Mouse (Mus musculus): ENCODE measurements around the gene Cacna1b. TPM values are rescaled to one million over a fixed set of nuclear protein-coding genes. Genes with fewer than 3 reads are reported as not detected.

Gene Cacna1b
- polyA plus RNA-seq, 1 experiment from 2014 or later, result 0.06 TPM

DNA sequence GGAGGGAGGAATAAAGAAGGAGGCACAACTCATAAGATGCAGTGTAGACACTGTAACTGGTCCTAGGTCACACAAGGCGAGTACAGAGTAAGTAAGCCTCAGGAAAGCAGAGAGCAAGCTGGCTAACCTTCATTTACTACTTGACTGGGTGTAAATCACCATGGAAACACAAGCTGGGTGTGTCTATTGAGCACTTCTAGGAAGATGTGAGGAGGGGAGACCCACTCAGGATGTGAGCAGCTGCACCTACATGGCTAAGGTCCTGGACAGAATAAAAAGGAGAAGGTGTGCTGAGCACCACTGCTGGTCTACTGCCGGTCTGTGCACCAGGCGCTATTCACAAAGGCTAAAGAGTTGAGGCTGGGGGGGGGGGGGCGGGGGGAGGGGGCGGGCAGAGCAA is 13.9 kb upstream of the Cacna1b start:
- ATAC-seq (ENCODE audit: low read depth), result no peak
- Histone ChIP-seq H3K4me2 (ENCODE audit: low read depth, low read length) (no peak overlapping the region), H3K9me3 (replicated peaks; ENCODE audit: control insufficient read depth, low read length) (no peaks in the 10 kb centered on the region), H3K27ac (ENCODE audit: low read length) (no peak overlapping the region), H3K9ac (ENCODE audit: low read depth, low read length) (no peak overlapping the region), H3K4me3 (ENCODE audit: low read depth, low read length) (no peak overlapping the region), H3K4me1 (ENCODE audit: control insufficient read depth, low read depth, low read length) (no peaks in the 10 kb centered on the region), H3K36me3 (ENCODE audit: control insufficient read depth, insufficient read depth) (no peaks in the 10 kb centered on the region), H3K27me3 (ENCODE audit: control insufficient read depth, insufficient read depth, low read depth, low read length) (no peaks in the 10 kb centered on the region)
- 44% methylated on average over 2 of the region's 5 CpGs for WGBS (ENCODE audit: insufficient replicate concordance)

DNA sequence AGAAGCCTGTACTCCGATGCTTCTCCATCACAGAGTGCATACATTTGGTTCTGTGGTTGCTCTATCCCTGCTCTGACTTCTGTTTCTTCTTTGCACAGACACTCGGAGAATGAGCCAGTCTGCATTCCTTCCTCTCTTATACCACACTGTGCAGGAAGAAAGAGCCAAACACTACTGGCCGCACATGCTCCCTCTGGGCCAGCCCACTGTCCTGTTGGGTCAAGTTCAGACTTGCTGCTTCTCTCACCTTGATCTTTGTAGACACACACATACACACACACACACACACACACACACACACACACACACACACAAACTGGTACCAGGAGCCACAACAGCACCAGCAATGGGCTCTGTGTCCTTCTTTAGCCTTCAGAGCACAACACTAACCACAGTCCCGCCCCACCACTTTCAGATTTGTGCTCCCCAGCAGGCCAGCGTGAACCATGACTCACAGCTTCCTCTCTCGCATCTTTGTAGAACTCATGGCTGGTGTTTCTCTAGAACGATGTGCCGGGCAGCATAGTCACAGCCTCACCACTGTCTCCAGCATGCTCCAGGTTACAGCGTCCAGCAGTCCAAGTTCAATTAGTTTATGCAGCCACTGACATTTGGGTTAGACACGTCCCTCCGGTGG is 13.1 kb upstream of the Cacna1b start:
- no peak overlapping the region for H3K27ac ChIP-seq (ENCODE audit: low read length)
- no peaks in the 10 kb centered on the region for H3K36me3 ChIP-seq (ENCODE audit: control insufficient read depth, insufficient read depth)
- H3K9ac ChIP-seq (ENCODE audit: low read depth, low read length), result no peak overlapping the region
- no peak overlapping the region for H3K4me2 ChIP-seq (ENCODE audit: low read depth, low read length)
- no peaks in the 10 kb centered on the region for H3K9me3 ChIP-seq (replicated peaks; ENCODE audit: control insufficient read depth, low read length)
- no peaks in the 10 kb centered on the region for H3K4me1 ChIP-seq (ENCODE audit: control insufficient read depth, low read depth, low read length)
- H3K27me3 ChIP-seq (ENCODE audit: control insufficient read depth, insufficient read depth, low read depth, low read length), result no peaks in the 10 kb centered on the region
- ATAC-seq (ENCODE audit: low read depth), result no peak
- H3K4me3 ChIP-seq (ENCODE audit: low read depth, low read length), result no peak overlapping the region
- WGBS (ENCODE audit: insufficient replicate concordance), result 50% methylated on average over 11 of the region's 11 CpGs

DNA sequence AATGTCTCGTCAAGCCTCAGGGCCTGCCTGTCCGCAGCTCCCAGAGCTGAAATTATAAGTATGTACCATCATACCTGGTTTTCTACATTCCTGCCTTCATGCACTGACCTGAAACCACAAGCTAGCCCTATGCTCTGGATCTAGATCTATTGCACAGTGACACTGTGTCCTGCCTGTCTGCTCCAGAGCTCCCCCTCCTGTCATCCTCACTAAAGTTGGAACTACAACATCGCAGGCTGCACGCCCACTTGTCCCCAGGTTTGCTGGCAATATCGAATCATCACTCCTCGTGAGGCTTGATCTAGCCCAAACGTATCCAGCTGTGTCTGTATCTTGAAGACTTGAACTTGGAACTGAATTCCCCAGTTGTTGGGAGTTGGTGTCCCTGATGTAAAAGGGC is 11.9 kb upstream of the Cacna1b start:
- ATAC-seq (ENCODE audit: low read depth), result no peak
- Histone ChIP-seq H3K4me2 (ENCODE audit: low read depth, low read length) (no peak overlapping the region), H3K27ac (ENCODE audit: low read length) (no peak overlapping the region), H3K9ac (ENCODE audit: low read depth, low read length) (no peak overlapping the region), H3K36me3 (ENCODE audit: control insufficient read depth, insufficient read depth) (no peaks in the 10 kb centered on the region), H3K4me3 (ENCODE audit: low read depth, low read length) (no peak overlapping the region), H3K4me1 (ENCODE audit: control insufficient read depth, low read depth, low read length) (no peaks in the 10 kb centered on the region), H3K27me3 (ENCODE audit: control insufficient read depth, insufficient read depth, low read depth, low read length) (no peaks in the 10 kb centered on the region), H3K9me3 (replicated peaks; ENCODE audit: control insufficient read depth, low read length) (no peaks in the 10 kb centered on the region)
- 42% methylated on average over 7 of the region's 7 CpGs for WGBS (ENCODE audit: insufficient replicate concordance)

DNA sequence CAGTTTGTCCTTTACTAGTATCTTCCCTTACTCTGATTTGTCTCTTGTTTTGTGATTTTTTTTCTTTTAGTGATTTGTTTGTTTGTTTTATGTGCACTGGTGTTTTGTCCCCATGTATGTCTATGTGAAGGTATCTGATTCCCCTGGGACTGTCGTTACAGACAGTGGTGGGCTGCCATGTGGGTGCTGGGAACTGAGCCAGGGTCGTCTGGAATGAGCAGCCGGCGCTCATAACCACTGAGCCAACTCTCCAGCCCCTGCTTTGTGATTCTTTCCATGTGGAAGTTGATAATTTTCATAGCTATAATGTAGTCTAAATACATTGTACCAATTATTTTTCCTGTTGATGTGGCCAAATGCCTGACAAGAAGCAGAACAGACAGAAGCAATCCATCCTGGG is 7.9 kb upstream of the Cacna1b start:
- ATAC-seq (ENCODE audit: low read depth), result no peak
- Histone ChIP-seq H3K4me2 (ENCODE audit: low read depth, low read length) (no peak overlapping the region), H3K9me3 (replicated peaks; ENCODE audit: control insufficient read depth, low read length) (no peaks in the 10 kb centered on the region), H3K27me3 (ENCODE audit: control insufficient read depth, insufficient read depth, low read depth, low read length) (no peaks in the 10 kb centered on the region), H3K27ac (ENCODE audit: low read length) (no peak overlapping the region), H3K9ac (ENCODE audit: low read depth, low read length) (no peak overlapping the region), H3K4me3 (ENCODE audit: low read depth, low read length) (no peak overlapping the region), H3K36me3 (ENCODE audit: control insufficient read depth, insufficient read depth) (no peaks in the 10 kb centered on the region), H3K4me1 (ENCODE audit: control insufficient read depth, low read depth, low read length) (no peaks in the 10 kb centered on the region)
- WGBS (ENCODE audit: insufficient replicate concordance), result 61% methylated on average over 4 of the region's 4 CpGs

DNA sequence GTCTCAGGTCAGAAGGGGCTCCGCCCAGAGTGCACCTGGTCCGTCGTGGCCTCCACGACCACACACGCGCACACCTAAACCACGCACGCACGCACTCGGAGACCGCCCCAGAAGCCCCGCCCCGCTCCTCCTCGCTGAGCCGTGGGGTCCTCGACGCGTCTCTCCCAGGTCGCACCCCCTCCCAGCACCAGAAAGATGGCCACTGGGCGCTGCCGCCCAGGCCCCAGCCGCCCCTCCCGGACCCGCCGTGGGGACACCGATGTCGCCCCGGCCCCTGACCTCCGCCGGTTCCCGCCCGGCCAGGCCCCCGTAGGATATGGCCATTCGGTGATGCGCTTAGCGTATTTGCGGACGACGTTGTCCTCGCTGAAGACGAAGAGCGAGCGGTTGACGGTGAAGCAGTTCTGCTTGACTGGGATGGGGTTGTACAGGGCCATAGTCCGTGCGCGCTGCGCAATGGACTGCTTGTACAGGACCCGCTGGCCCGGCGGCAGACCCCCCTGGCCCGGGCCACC is 449 bp downstream of the Cacna1b start:
- Histone ChIP-seq H3K27me3 (ENCODE audit: control insufficient read depth, insufficient read depth, low read depth, low read length) (peaks cover 32% of the 10 kb centered on the region), H3K27ac (ENCODE audit: low read length) (no peak overlapping the region), H3K36me3 (ENCODE audit: control insufficient read depth, insufficient read depth) (no peaks in the 10 kb centered on the region), H3K4me2 (ENCODE audit: low read depth, low read length) (peak overlapping the region; percentile 65), H3K4me3 (ENCODE audit: low read depth, low read length) (peak overlapping the region; percentile 50), H3K4me1 (ENCODE audit: control insufficient read depth, low read depth, low read length) (peaks cover 11% of the 10 kb centered on the region), H3K9ac (ENCODE audit: low read depth, low read length) (no peak overlapping the region), H3K9me3 (replicated peaks; ENCODE audit: control insufficient read depth, low read length) (no peaks in the 10 kb centered on the region)
- WGBS (ENCODE audit: insufficient replicate concordance), result 1% methylated on average over 51 of the region's 52 CpGs
- no peak for ATAC-seq (ENCODE audit: low read depth)

DNA sequence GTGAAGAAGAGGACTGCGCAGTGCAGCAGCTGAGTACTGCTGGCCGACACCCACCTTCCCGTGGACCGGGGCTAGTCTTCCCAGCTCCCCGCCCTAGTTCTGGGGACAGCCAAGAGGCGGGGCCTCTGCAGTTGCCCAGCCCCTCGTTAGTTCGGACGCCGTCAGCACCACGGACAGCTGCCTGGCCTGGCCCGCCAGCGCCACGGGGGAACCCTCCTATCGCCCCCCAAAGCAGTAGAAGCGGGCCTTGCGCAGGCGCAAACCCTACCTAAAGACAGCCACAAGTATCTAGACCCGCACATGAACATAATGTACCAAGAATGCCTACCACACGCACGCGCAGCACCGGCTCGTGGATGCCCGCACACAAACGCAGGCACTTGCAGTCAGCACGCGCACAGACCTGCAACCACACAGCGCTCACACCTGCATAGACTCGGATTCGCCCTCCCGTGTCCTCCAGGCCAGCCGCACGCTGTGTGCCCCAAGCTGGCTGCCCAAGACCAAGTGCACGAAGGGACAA is 968 bp downstream of the Cacna1b start:
- peak; percentile 41 for ATAC-seq (ENCODE audit: low read depth)
- H3K27ac ChIP-seq (ENCODE audit: low read length), result no peak overlapping the region
- peak overlapping the region; percentile 50 for H3K4me3 ChIP-seq (ENCODE audit: low read depth, low read length)
- peak overlapping the region; percentile 65 for H3K4me2 ChIP-seq (ENCODE audit: low read depth, low read length)
- peaks cover 11% of the 10 kb centered on the region for H3K4me1 ChIP-seq (ENCODE audit: control insufficient read depth, low read depth, low read length)
- no peaks in the 10 kb centered on the region for H3K9me3 ChIP-seq (replicated peaks; ENCODE audit: control insufficient read depth, low read length)
- peaks cover 32% of the 10 kb centered on the region for H3K27me3 ChIP-seq (ENCODE audit: control insufficient read depth, insufficient read depth, low read depth, low read length)
- H3K36me3 ChIP-seq (ENCODE audit: control insufficient read depth, insufficient read depth), result no peaks in the 10 kb centered on the region
- H3K9ac ChIP-seq (ENCODE audit: low read depth, low read length), result no peak overlapping the region
- WGBS (ENCODE audit: insufficient replicate concordance), result 1% methylated on average over 35 of the region's 35 CpGs

DNA sequence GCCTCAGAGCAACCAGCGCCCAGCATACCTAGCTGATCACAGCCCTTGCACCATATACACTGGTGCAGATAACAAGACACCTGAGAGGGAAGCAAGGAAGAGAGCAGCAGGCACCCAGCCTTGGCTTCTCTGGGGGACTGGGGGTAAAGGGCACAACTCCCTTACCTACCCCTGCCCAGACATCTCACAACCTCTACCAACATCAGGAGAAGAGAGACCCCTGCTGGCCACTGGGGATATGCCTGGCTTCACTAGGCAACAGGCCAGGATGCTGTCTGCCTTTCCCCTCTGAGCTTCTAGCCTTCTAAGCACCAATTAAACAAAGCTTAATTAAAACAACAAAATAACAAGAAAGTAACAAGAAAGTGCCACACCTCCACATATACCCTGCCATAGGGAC is 7.7 kb downstream of the Cacna1b start:
- Histone ChIP-seq H3K27me3 (ENCODE audit: control insufficient read depth, insufficient read depth, low read depth, low read length) (no peaks in the 10 kb centered on the region), H3K4me3 (ENCODE audit: low read depth, low read length) (no peak overlapping the region), H3K36me3 (ENCODE audit: control insufficient read depth, insufficient read depth) (no peaks in the 10 kb centered on the region), H3K4me1 (ENCODE audit: control insufficient read depth, low read depth, low read length) (no peaks in the 10 kb centered on the region), H3K9ac (ENCODE audit: low read depth, low read length) (no peak overlapping the region), H3K27ac (ENCODE audit: low read length) (no peak overlapping the region), H3K9me3 (replicated peaks; ENCODE audit: control insufficient read depth, low read length) (no peaks in the 10 kb centered on the region), H3K4me2 (ENCODE audit: low read depth, low read length) (no peak overlapping the region)
- no peak for ATAC-seq (ENCODE audit: low read depth)
- WGBS (ENCODE audit: insufficient replicate concordance), result 67% methylated on average over 1 of the region's 1 CpGs

DNA sequence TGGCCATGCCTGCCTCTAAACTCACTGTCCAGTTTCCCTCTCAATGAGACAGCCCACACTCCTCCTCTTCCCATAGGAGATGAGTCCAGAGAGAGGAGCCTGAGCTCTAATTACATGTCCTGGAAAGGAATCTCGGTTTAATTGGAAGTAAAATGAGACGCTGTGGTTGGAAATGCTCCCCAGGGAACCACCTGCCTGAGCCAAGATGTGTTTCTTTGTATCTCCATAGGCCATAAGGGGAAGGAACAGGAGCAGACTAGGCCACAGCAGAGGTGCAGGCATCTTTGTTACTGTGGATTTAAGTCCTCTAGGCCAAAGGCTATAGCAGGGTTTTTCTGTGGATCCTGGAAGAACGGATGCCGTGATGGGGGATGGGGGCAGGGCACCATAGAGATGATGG is 10.4 kb downstream of the Cacna1b start:
- ATAC-seq (ENCODE audit: low read depth), result no peak
- WGBS (ENCODE audit: insufficient replicate concordance), result 62% methylated on average over 4 of the region's 4 CpGs

DNA sequence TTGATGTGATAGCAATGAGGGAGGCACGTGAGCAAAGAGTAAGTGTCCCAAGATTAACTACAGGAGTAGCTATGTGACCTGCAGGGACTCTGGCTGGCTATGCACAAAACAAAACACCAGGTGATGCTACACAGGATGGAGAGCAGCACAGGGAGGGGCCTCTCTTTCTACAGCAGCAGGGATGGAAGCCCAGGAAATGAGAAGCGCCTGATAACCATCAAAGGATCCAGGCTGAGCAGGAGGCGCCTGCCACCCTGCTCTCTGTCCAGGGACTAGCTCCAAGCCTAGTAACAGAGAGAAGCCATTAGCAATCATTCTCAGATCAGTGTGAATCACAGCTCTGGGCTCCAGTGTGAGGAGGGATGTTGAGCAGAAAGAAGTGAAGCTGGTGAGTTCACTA is 12.9 kb downstream of the Cacna1b start:
- Histone ChIP-seq H3K4me2 (ENCODE audit: low read depth, low read length) (no peak overlapping the region), H3K9me3 (replicated peaks; ENCODE audit: control insufficient read depth, low read length) (no peaks in the 10 kb centered on the region), H3K4me1 (ENCODE audit: control insufficient read depth, low read depth, low read length) (no peaks in the 10 kb centered on the region), H3K36me3 (ENCODE audit: control insufficient read depth, insufficient read depth) (no peaks in the 10 kb centered on the region), H3K27me3 (ENCODE audit: control insufficient read depth, insufficient read depth, low read depth, low read length) (no peaks in the 10 kb centered on the region), H3K27ac (ENCODE audit: low read length) (no peak overlapping the region), H3K4me3 (ENCODE audit: low read depth, low read length) (no peak overlapping the region), H3K9ac (ENCODE audit: low read depth, low read length) (no peak overlapping the region)
- no peak for ATAC-seq (ENCODE audit: low read depth)
- 39% methylated on average over 3 of the region's 3 CpGs for WGBS (ENCODE audit: insufficient replicate concordance)

More for the DNA sequence above, 10.4 kb downstream of the Cacna1b start:
- Histone ChIP-seq H3K9me3 (replicated peaks; ENCODE audit: control insufficient read depth, low read length) (no peaks in the 10 kb centered on the region), H3K4me1 (ENCODE audit: control insufficient read depth, low read depth, low read length) (no peaks in the 10 kb centered on the region), H3K4me3 (ENCODE audit: low read depth, low read length) (no peak overlapping the region), H3K9ac (ENCODE audit: low read depth, low read length) (no peak overlapping the region), H3K4me2 (ENCODE audit: low read depth, low read length) (no peak overlapping the region), H3K27me3 (ENCODE audit: control insufficient read depth, insufficient read depth, low read depth, low read length) (no peaks in the 10 kb centered on the region), H3K27ac (ENCODE audit: low read length) (no peak overlapping the region), H3K36me3 (ENCODE audit: control insufficient read depth, insufficient read depth) (no peaks in the 10 kb centered on the region)
